Mouse (Mus musculus) embryo, embryonic 11.5 days (tissue): Measurements from ENCODE around the gene 4930480E11Rik.
"Not testable (repeated sequence)": the region's sequence is repeated elsewhere in the genome, so short reads cannot be mapped to it uniquely, and the experiment has no call there.

Experiments
- DNase-seq: peaks from one replicate; pipeline ENCODE4 v3.0.0-alpha.2; 2012; ENCODE audit warnings: low read depth, low spot score

The 4930480E11Rik gene

DNA sequence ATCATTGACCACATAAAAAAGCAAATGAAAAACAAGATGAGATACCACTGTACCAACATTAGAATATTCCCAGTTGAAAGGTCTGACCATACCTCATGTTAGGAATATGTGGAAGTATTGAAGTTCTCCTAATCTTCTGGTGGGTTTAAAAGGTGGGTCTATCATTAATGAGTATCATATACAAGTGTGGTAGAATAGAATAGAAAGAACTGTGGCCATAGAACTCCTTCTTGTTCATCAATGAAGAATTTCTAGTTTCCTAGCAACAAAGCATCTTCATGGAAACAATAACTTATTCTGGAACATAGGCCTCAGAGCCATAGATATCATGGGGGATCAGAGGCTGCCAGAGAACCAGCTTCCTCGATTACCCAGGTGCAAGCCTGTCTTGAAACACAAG lies at the start of gene 4930480E11Rik:
Gene 4930480E11Rik (plus strand): TSS at position 301 of the 400 bp plus-strand sequence.
- DNase-seq, result no peak

DNA sequence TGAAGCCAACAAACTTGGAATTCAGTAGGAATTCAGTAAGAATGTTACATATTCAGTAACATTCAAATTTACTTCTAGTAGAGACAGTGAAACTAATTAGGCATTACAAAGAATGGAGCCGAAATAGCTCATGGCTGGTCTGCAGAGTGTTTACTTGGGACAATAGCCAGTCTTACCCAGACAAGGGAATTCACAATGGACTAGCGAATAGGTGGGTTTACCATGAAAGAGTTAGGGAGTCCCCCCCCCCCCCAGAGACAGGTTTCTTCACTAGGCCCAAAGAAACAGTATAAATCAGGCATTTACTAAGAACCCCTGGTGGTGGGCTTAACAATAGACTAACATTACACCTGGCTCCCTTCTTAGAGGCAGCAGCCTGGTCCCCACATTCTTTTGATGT lies 33.9 kb downstream of the 4930480E11Rik start:
- DNase-seq, result not testable (repeated sequence)
